9 mouse cellular contexts compared by ENCODE assay signal in the genomic region with DNA sequence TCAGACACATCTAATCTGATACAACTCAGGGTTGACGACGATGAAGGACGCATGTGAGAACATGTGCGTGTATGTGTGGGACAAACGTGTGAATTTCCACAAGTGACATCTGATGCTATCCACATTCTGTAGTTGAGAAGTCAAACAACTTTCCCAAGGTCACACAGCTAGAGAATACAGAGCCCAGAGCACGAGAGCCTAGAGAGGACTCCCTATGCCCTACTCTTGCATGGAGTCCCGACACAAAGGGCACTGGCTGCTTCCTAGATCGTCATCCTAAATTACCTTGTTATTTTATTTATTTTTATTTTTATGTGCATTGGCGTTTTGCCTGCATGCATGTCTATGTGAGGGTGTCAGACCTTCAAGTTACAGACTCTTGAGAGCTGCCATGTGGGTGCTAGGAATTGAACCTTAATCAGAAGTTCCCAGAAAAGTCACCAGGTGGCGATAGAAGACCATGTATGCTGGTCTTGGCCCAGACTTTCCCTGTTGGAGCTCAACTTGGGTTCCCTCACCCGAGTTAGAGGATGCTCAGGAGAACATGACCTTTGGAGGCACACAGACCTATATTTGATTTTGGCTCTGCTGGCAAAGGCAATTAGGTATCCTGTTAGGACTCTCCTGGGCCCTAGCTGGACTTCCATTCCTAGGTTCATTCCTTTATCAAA. TPM values are rescaled to one million over a fixed set of nuclear protein-coding genes. Genes with fewer than 3 reads are reported as not detected.
DNase-seq lines count a peak whose midpoint lies in the region; ATAC-seq and TF ChIP-seq lines count a peak whose summit lies in the region.
"Had no signal": no experiment of that assay in that cellular context is flagged by ENCODE, and none has a peak within 500 bp of the region (broad histone marks: within the 10 kb centered on the region; RNA-seq: fewer than 3 reads in every experiment).

No protein-coding gene starts in this region.

- no peak for TF ChIP-seq POLR2A in thymus, adult 2 months (IDR thresholded peaks at IDR 0.05; ENCODE audit: control insufficient read depth, extremely low read depth, insufficient read depth, low read length, poor library complexity)
- no peak for TF ChIP-seq POLR2A in cerebellum, adult 2 months (IDR thresholded peaks at IDR 0.05; ENCODE audit: borderline replicate concordance, insufficient read depth, low read length)

- no peaks in the 10 kb centered on the region for H3K4me1 ChIP-seq in thymus, adult 2 months (replicated peaks; ENCODE audit: control insufficient read depth, insufficient read depth, low read length)
- H3K4me1 ChIP-seq in cerebellum, adult 2 months (ENCODE audit: control insufficient read depth, insufficient read depth, low read length) = peaks cover 4% of the 10 kb centered on the region; the same call in 1 of the 2 replicates
- H3K4me1 ChIP-seq in intestine, embryonic 16.5 days (ENCODE audit: control insufficient read depth, insufficient read depth, low read length) = peaks cover 15% of the 10 kb centered on the region; the same call in 1 of the 2 replicates
- peaks cover 4% of the 10 kb centered on the region; the same call in 1 of the 2 replicates for H3K4me1 ChIP-seq in limb, embryonic 10.5 days
- no peaks in the 10 kb centered on the region for H3K4me1 ChIP-seq in midbrain, embryonic 15.5 days

- no peak overlapping the region for H3K4me2 ChIP-seq in intestine, embryonic 16.5 days (ENCODE audit: low read depth, low read length)
- H3K4me2 ChIP-seq in midbrain, embryonic 15.5 days = no peak overlapping the region

- ATAC-seq in intestine, embryonic 16.5 days = peak; percentile 64
- ATAC-seq in midbrain, embryonic 15.5 days (replicated peaks) = peak; percentile 79

- H3K9ac ChIP-seq in intestine, embryonic 16.5 days (ENCODE audit: low read depth, low read length) = no peak overlapping the region
- no peak overlapping the region for H3K9ac ChIP-seq in midbrain, embryonic 15.5 days

- H3K27me3 ChIP-seq in thymus, adult 2 months (ENCODE audit: control insufficient read depth, insufficient read depth, low read length) = no peaks in the 10 kb centered on the region
- H3K27me3 ChIP-seq in cerebellum, adult 2 months (ENCODE audit: control insufficient read depth, insufficient read depth, low read length) = no peaks in the 10 kb centered on the region
- H3K27me3 ChIP-seq in intestine, embryonic 16.5 days (replicated peaks; ENCODE audit: control insufficient read depth, insufficient read depth, low read length) = no peaks in the 10 kb centered on the region
- no peaks in the 10 kb centered on the region for H3K27me3 ChIP-seq in limb, embryonic 10.5 days (ENCODE audit: low read depth, poor library complexity, severe bottlenecking)
- no peaks in the 10 kb centered on the region for H3K27me3 ChIP-seq in midbrain, embryonic 15.5 days (replicated peaks)

- H3K4me3 ChIP-seq in thymus, adult 2 months (ENCODE audit: control insufficient read depth, insufficient read depth, low read length) = no peak overlapping the region
- H3K4me3 ChIP-seq in cerebellum, adult 2 months (replicated peaks; ENCODE audit: insufficient read depth, low read depth, low read length) = no peak overlapping the region
- H3K4me3 ChIP-seq in intestine, embryonic 16.5 days (ENCODE audit: low read length) = no peak overlapping the region
- no peak overlapping the region for H3K4me3 ChIP-seq in limb, embryonic 10.5 days
- no peak overlapping the region for H3K4me3 ChIP-seq in midbrain, embryonic 15.5 days
- H3K4me3 ChIP-seq: megakaryocyte, embryonic 14.5 days had no signal

- TF ChIP-seq CTCF in thymus, adult 2 months (IDR thresholded peaks at IDR 0.05; ENCODE audit: borderline replicate concordance, control insufficient read depth, extremely low read depth, insufficient read depth, low read length, poor library complexity) = no peak
- peak; percentile 95 for TF ChIP-seq CTCF in cerebellum, adult 2 months (IDR thresholded peaks at IDR 0.05; ENCODE audit: borderline replicate concordance, insufficient read depth, low read depth, low read length)

- H3K36me3 ChIP-seq in thymus, adult 2 months (ENCODE audit: control insufficient read depth, insufficient read depth, low read length) = no peaks in the 10 kb centered on the region
- no peaks in the 10 kb centered on the region for H3K36me3 ChIP-seq in intestine, embryonic 16.5 days (ENCODE audit: control insufficient read depth, insufficient read depth, low read length)
- no peaks in the 10 kb centered on the region for H3K36me3 ChIP-seq in limb, embryonic 10.5 days
- no peaks in the 10 kb centered on the region for H3K36me3 ChIP-seq in midbrain, embryonic 15.5 days (replicated peaks)

- 57% methylated on average over 11 of the region's 11 CpGs for WGBS in thymus, adult 2 months
- 56% methylated on average over 11 of the region's 11 CpGs for WGBS in cerebellum, adult 2 months
- 47% methylated on average over 11 of the region's 11 CpGs for WGBS in intestine, embryonic 16.5 days
- 54% methylated on average over 11 of the region's 11 CpGs for WGBS in limb, embryonic 10.5 days
- WGBS in midbrain, embryonic 15.5 days = 54% methylated on average over 11 of the region's 11 CpGs

- no peaks in the 10 kb centered on the region for H3K9me3 ChIP-seq in intestine, embryonic 16.5 days (ENCODE audit: control insufficient read depth, low read length)
- no peaks in the 10 kb centered on the region for H3K9me3 ChIP-seq in limb, embryonic 10.5 days (replicated peaks)
- H3K9me3 ChIP-seq in midbrain, embryonic 15.5 days = no peaks in the 10 kb centered on the region
- H3K9me3 ChIP-seq: megakaryocyte, embryonic 14.5 days had no signal

- no peak overlapping the region for H3K27ac ChIP-seq in thymus, adult 2 months (ENCODE audit: control insufficient read depth, insufficient read depth, low read length)
- no peak overlapping the region for H3K27ac ChIP-seq in cerebellum, adult 2 months (ENCODE audit: insufficient read depth, low read length)
- H3K27ac ChIP-seq in intestine, embryonic 16.5 days (ENCODE audit: low read length) = no peak overlapping the region
- no peak overlapping the region for H3K27ac ChIP-seq in limb, embryonic 10.5 days
- H3K27ac ChIP-seq in midbrain, embryonic 15.5 days = no peak overlapping the region

- peak; percentile 70 for DNase-seq in thymus, adult 2 months
- no peak for DNase-seq in thymus, adult 18-20 months
- DNase-seq in cerebellum, adult 2 months = peak; percentile 67 to 71
- peak; percentile 72 to 85 for DNase-seq in frontal cortex, postnatal 36 days (ENCODE audit: low spot score in 2 of 2)
- DNase-seq in limb, embryonic 10.5 days (ENCODE audit: low spot score) = peak; percentile 73
- DNase-seq in spleen, postnatal 4 days (ENCODE audit: low spot score in 2 of 2) = peak; percentile 52 to 77

RNA-seq across cellular contexts. Expression of a gene that starts 7.3 kb away (rescaled TPM):
- polyA plus RNA-seq in thymus, adult 2 months (2012; rRNA removed) = not detected in 2 replicates
- not detected in 2 replicates for polyA plus RNA-seq in cerebellum, adult 2 months (2012; rRNA removed)
- not detected in 2 replicates for polyA plus RNA-seq in intestine, embryonic 16.5 days (2015; fragmentation: Nextera tagmentation; extraction: Ambion mirVana)
- not detected in 2 replicates for polyA plus RNA-seq in limb, embryonic 10.5 days (2016; fragmentation: Nextera tagmentation; extraction: Ambion mirVana)
- 0.71 TPM in 1 of 2 replicates, not detected in the other for polyA plus RNA-seq in midbrain, embryonic 15.5 days (2015; fragmentation: Nextera tagmentation; extraction: Ambion mirVana)

RNA-seq across cellular contexts. Expression of a gene that starts 30.0 kb away (rescaled TPM):
- polyA plus RNA-seq in thymus, adult 2 months (2012; rRNA removed) = 22.0 and 27.8 TPM in 2 replicates
- polyA plus RNA-seq in cerebellum, adult 2 months (2012; rRNA removed) = 0.02 TPM in 1 of 2 replicates, not detected in the other
- 1.7 and 1.9 TPM in 2 replicates for polyA plus RNA-seq in intestine, embryonic 16.5 days (2015; fragmentation: Nextera tagmentation; extraction: Ambion mirVana)
- polyA plus RNA-seq in limb, embryonic 10.5 days (2016; fragmentation: Nextera tagmentation; extraction: Ambion mirVana) = not detected in 2 replicates
- 0.04 and 0.06 TPM in 2 replicates for polyA plus RNA-seq in midbrain, embryonic 15.5 days (2015; fragmentation: Nextera tagmentation; extraction: Ambion mirVana)

RNA-seq across cellular contexts. Expression of a gene that starts 38.3 kb away (rescaled TPM):
- polyA plus RNA-seq in thymus, adult 2 months (2012; rRNA removed) = 15.6 and 18.1 TPM in 2 replicates
- polyA plus RNA-seq in cerebellum, adult 2 months (2012; rRNA removed) = 56.0 and 59.1 TPM in 2 replicates
- 12.5 and 14.1 TPM in 2 replicates for polyA plus RNA-seq in intestine, embryonic 16.5 days (2015; fragmentation: Nextera tagmentation; extraction: Ambion mirVana)
- 13.8 and 20.9 TPM in 2 replicates for polyA plus RNA-seq in limb, embryonic 10.5 days (2016; fragmentation: Nextera tagmentation; extraction: Ambion mirVana)
- 39.1 and 40.0 TPM in 2 replicates for polyA plus RNA-seq in midbrain, embryonic 15.5 days (2015; fragmentation: Nextera tagmentation; extraction: Ambion mirVana)

Comparison
In these comparisons a context has a peak if more than half of its experiments do, and no peak if none do; other contexts are left out.
1. DNase-seq: peak in thymus, adult 2 months (single experiment), cerebellum, adult 2 months (2 of 2), frontal cortex, postnatal 36 days (2 of 2), limb, embryonic 10.5 days (single experiment) and spleen, postnatal 4 days (2 of 2); none in thymus, adult 18-20 months (0 of 2).